Mouse (Mus musculus) ovary, adult 10 weeks (tissue): ENCODE data around the gene Capn2. TPM values are rescaled to one million over a fixed set of nuclear protein-coding genes. Genes with fewer than 3 reads are reported as not detected.

ENCODE experiments used
- polyA plus RNA-seq: library from polyadenylated mRNA; stranded (reverse); fragments of 350-450 nt; fragmentation: Illumina TruSeq; extraction: RNeasy Lipid Tissue Mini Kit (QIAGEN cat#74804); gene quantifications from one replicate; pipeline ENCODE4 v1.2.3, GENCODE M21; 2014

The Capn2 gene
- polyA plus RNA-seq = 82.9 TPM

DNA sequence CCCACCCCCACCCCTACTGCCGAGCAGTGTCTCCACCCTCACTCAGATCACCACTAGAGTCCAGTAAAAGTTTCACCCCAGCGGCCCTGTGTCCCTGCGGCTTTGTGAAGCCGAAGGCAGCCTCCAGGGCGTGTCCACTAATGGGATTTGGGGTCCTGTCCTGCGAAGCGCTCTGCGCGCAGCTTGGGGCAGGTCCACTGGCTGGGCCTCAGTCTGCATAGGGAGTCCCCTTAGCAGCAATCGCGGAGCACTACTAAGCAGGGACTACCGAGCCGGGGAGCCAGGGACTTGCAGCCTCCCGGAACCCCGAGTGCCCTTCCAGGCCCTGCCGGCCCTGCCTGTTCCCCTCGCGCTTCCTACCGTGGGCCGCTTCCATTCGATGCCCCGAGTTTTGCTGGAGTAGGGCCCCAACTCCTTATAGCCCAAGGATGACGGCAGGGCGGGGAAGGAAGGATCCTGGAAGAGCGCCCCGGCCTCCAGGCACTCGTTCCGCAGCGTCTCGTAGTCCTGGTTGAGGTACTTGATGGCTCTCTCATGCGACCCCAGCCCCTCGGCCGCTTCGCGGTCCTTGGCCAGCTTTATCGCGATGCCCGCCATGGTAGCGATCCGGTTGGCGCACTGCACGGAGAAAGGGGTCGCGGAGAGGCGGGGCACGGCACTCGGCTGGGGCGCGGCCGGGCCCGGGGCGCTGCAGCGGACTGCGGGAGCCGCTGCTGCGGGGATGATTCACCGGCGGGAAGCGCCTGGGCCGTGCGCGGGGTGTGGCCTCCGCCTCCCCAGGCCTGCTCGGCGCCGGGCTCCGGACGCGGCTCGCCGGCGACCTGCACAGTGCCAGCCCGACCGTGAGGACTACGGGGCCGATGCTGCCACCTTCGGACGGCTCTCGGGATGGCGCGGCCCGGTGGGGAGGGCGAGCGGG is at the start of gene Capn2:
Gene Capn2, minus strand, starts transcription at position 851 of the 919 bp plus-strand sequence.

DNA sequence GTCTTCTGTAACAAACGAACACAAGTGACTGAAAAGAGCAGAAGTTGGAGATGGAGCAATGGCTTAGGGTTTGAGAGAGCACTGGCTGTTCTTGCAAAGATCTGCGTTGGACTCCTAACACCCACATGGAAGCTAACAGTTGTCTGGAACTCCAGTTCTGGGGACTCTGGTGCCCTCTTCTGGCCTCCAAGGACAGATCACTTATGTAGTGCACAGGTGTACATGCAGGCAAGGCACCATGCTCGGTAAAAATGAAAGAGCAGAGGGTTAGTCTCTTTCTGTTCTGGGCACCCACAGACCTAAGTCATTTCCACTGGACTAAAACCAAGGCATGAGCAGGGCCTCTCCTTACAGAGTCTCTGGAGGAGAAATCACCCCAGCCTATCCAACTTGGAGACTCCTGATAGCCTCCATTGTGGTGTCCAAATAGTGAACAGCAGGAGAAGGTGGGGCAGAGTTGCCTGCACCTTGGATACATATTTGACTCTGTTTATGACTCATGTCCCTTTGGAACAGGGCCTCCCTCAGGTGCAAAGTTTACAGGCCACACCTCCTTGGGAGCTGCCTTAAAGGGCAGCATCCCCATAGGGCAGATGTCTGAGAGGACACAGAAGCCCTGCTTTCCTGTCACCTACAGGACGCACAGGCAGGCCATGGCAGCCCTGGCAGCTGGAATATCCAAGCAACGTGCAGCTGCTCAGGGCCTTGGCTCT is 47.2 kb upstream of the Capn2 start, which contains the start of gene Capn8:
Gene Capn8, plus strand, starts transcription at position 600 of the 713 bp plus-strand sequence.

Other genes starting within 250 kb of the Capn2 start
- gene Degs1, start 234.8 kb downstream of the Capn2 start, polyA plus RNA-seq = 321 TPM
- gene Fbxo28, start 176.0 kb downstream of the Capn2 start, polyA plus RNA-seq = 52.0 TPM
- 14.4 TPM for gene Trp53bp2, start 108.4 kb downstream of the Capn2 start, polyA plus RNA-seq
- not detected for gene Capn8, start 47.4 kb upstream of the Capn2 start, polyA plus RNA-seq
- gene Ccdc185, start 231.6 kb upstream of the Capn2 start, polyA plus RNA-seq = not detected
- 3.8 TPM for gene Susd4, start 246.3 kb upstream of the Capn2 start, polyA plus RNA-seq